Mouse (Mus musculus): ENCODE results near the gene Fam98a. TPM values are rescaled to one million over a fixed set of nuclear protein-coding genes. Genes with fewer than 3 reads are reported as not detected.

Gene Fam98a
- polyA plus RNA-seq, 1 experiment from 2014 or later = 17.6 TPM

GRCm38 (mm10) chr17:75526411-75526810 lies 25.3 kb downstream of the Fam98a start:
- WGBS = 75% methylated on average over 1 of the region's 1 CpGs
- H3K36me3 ChIP-seq (ENCODE audit: control insufficient read depth, insufficient read depth, low read length) = no peaks in the 10 kb centered on the region
- ATAC-seq = no peak

DNA sequence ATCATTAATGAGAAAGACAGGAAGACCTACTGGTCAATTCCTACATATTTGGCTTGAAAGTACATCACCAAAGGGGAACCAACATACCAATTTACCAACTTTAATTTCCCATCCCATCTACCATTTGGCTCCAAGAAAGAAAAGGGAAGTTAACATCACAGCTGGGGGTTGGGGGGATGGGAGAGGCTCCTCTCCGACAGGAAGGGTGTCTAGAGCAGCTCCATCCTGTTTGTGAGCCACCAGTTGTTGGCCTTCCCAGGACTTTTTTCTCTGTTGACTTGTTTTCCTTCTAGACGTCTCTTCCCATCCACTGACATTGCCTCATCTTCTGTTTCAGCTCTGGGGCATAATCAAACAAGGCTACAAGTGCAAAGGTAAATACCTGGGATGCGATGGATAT lies 27.9 kb downstream of the Fam98a start:
- ATAC-seq = no peak
- no peaks in the 10 kb centered on the region for H3K9me3 ChIP-seq (ENCODE audit: control insufficient read depth, low read length)
- H3K27ac ChIP-seq (ENCODE audit: low read length) = no peak overlapping the region
- WGBS = 57% methylated on average over 3 of the region's 3 CpGs
- no peak overlapping the region for H3K4me3 ChIP-seq (ENCODE audit: low read length)
- no peaks in the 10 kb centered on the region for H3K36me3 ChIP-seq (ENCODE audit: control insufficient read depth, insufficient read depth, low read length)
- no peaks in the 10 kb centered on the region for H3K4me1 ChIP-seq (ENCODE audit: control insufficient read depth, insufficient read depth, low read length)
- H3K27me3 ChIP-seq (replicated peaks; ENCODE audit: control insufficient read depth, insufficient read depth, low read length) = no peaks in the 10 kb centered on the region
- no peak overlapping the region for H3K4me2 ChIP-seq (ENCODE audit: low read depth, low read length)
- H3K9ac ChIP-seq (ENCODE audit: low read depth, low read length) = no peak overlapping the region

More at GRCm38 (mm10) chr17:75526411-75526810, 25.3 kb downstream of the Fam98a start:
- no peak overlapping the region for H3K27ac ChIP-seq (ENCODE audit: low read length)
- H3K4me1 ChIP-seq (ENCODE audit: control insufficient read depth, insufficient read depth, low read length) = no peaks in the 10 kb centered on the region
- H3K4me3 ChIP-seq (ENCODE audit: low read length) = no peak overlapping the region
- H3K9me3 ChIP-seq (ENCODE audit: control insufficient read depth, low read length) = no peaks in the 10 kb centered on the region
- no peak overlapping the region for H3K4me2 ChIP-seq (ENCODE audit: low read depth, low read length)
- H3K9ac ChIP-seq (ENCODE audit: low read depth, low read length) = no peak overlapping the region
- no peaks in the 10 kb centered on the region for H3K27me3 ChIP-seq (replicated peaks; ENCODE audit: control insufficient read depth, insufficient read depth, low read length)

GRCm38 (mm10) chr17:75522347-75523065 lies 29.2 kb downstream of the Fam98a start:
- Histone ChIP-seq H3K36me3 (ENCODE audit: control insufficient read depth, insufficient read depth, low read length) (no peaks in the 10 kb centered on the region), H3K4me2 (ENCODE audit: low read depth, low read length) (no peak overlapping the region), H3K27me3 (replicated peaks; ENCODE audit: control insufficient read depth, insufficient read depth, low read length) (no peaks in the 10 kb centered on the region), H3K4me1 (ENCODE audit: control insufficient read depth, insufficient read depth, low read length) (no peaks in the 10 kb centered on the region), H3K4me3 (ENCODE audit: low read length) (no peak overlapping the region), H3K9ac (ENCODE audit: low read depth, low read length) (no peak overlapping the region), H3K27ac (ENCODE audit: low read length) (no peak overlapping the region), H3K9me3 (ENCODE audit: control insufficient read depth, low read length) (no peaks in the 10 kb centered on the region)
- no peak for ATAC-seq
- WGBS = 17% methylated on average over 9 of the region's 9 CpGs

DNA sequence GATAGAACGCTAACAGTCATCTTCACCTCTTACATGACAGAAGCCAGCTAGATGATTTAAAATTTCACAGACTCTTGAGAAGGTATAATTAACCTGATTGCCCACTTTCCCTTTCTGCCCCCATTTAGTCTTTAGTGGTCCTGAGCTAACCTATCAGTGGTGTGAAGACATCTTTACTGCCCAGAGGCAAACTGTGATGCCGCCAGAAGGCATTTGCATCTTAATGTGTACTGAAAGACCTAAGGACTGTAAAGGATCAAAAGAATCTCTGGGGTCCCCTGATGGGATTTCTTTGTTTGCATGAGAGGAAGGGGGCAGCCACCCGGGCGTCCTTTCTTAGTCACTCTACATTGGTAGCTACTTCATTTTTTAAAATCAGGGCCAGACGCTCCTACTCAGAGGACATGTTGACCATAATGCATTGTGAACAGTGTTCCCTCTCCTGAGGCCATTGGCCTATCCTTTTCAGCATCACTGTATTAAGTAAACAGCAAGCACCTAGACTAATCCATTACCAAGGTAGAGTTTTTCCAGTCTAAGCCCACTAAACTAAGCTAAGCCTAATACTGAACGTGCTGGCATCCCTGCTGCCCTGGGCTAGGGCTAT lies 30.4 kb downstream of the Fam98a start:
- no peak overlapping the region for H3K4me2 ChIP-seq (ENCODE audit: low read depth, low read length)
- no peaks in the 10 kb centered on the region for H3K36me3 ChIP-seq (ENCODE audit: control insufficient read depth, insufficient read depth, low read length)
- 44% methylated on average over 6 of the region's 6 CpGs for WGBS
- no peak overlapping the region for H3K4me3 ChIP-seq (ENCODE audit: low read length)
- H3K4me1 ChIP-seq (ENCODE audit: control insufficient read depth, insufficient read depth, low read length) = no peaks in the 10 kb centered on the region
- no peak overlapping the region for H3K27ac ChIP-seq (ENCODE audit: low read length)
- H3K9ac ChIP-seq (ENCODE audit: low read depth, low read length) = no peak overlapping the region
- ATAC-seq = no peak
- H3K9me3 ChIP-seq (ENCODE audit: control insufficient read depth, low read length) = no peaks in the 10 kb centered on the region
- no peaks in the 10 kb centered on the region for H3K27me3 ChIP-seq (replicated peaks; ENCODE audit: control insufficient read depth, insufficient read depth, low read length)

DNA sequence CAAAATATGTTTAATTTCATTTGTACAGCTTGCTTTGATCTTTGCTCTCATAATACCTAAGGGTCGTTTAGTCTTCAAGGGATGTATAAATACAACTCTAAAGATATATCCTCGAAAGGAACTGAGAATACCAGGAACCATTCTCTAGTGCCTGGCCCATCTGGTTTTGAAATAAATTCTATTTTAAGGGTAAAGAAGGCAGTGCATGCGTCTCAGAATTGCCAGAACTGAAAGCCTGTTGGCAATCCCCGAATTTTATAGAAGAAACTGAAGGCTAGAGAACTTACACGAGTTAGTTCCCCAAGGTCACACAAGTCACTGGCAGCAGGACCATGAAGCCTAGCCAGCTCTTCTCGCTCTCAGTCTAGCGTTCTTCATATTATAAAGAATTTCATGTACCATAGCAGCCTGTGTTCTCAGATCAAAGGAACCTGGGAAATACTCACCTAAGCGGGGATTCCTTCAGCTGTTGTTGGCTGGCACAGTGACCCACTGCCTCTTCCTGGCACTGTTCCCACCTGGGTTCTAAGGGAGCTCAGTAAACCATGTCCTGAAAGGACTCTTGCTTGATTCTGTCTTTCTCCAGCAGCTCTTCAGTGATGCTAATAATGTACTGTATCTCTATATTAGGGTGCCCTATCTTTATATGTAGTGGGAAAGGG lies 32.4 kb downstream of the Fam98a start:
- 71% methylated on average over 8 of the region's 8 CpGs for WGBS
- no peak for ATAC-seq
- no peak overlapping the region for H3K4me3 ChIP-seq (ENCODE audit: low read length)
- H3K36me3 ChIP-seq (ENCODE audit: control insufficient read depth, insufficient read depth, low read length) = no peaks in the 10 kb centered on the region
- H3K9ac ChIP-seq (ENCODE audit: low read depth, low read length) = no peak overlapping the region
- no peaks in the 10 kb centered on the region for H3K9me3 ChIP-seq (ENCODE audit: control insufficient read depth, low read length)
- no peaks in the 10 kb centered on the region for H3K27me3 ChIP-seq (replicated peaks; ENCODE audit: control insufficient read depth, insufficient read depth, low read length)
- H3K4me2 ChIP-seq (ENCODE audit: low read depth, low read length) = no peak overlapping the region
- H3K27ac ChIP-seq (ENCODE audit: low read length) = no peak overlapping the region
- no peaks in the 10 kb centered on the region for H3K4me1 ChIP-seq (ENCODE audit: control insufficient read depth, insufficient read depth, low read length)

GRCm38 (mm10) chr17:75518181-75518901 lies 33.4 kb downstream of the Fam98a start:
- Histone ChIP-seq H3K4me1 (ENCODE audit: control insufficient read depth, insufficient read depth, low read length) (no peaks in the 10 kb centered on the region), H3K9ac (ENCODE audit: low read depth, low read length) (no peak overlapping the region), H3K36me3 (ENCODE audit: control insufficient read depth, insufficient read depth, low read length) (no peaks in the 10 kb centered on the region), H3K9me3 (ENCODE audit: control insufficient read depth, low read length) (no peaks in the 10 kb centered on the region), H3K27ac (ENCODE audit: low read length) (no peak overlapping the region), H3K4me3 (ENCODE audit: low read length) (no peak overlapping the region), H3K27me3 (replicated peaks; ENCODE audit: control insufficient read depth, insufficient read depth, low read length) (no peaks in the 10 kb centered on the region), H3K4me2 (ENCODE audit: low read depth, low read length) (no peak overlapping the region)
- ATAC-seq = no peak
- 67% methylated on average over 8 of the region's 8 CpGs for WGBS

GRCm38 (mm10) chr17:75516591-75516990 lies 35.2 kb downstream of the Fam98a start:
- Histone ChIP-seq H3K4me2 (ENCODE audit: low read depth, low read length) (no peak overlapping the region), H3K9me3 (ENCODE audit: control insufficient read depth, low read length) (no peaks in the 10 kb centered on the region), H3K36me3 (ENCODE audit: control insufficient read depth, insufficient read depth, low read length) (no peaks in the 10 kb centered on the region), H3K4me1 (ENCODE audit: control insufficient read depth, insufficient read depth, low read length) (no peaks in the 10 kb centered on the region), H3K27me3 (replicated peaks; ENCODE audit: control insufficient read depth, insufficient read depth, low read length) (no peaks in the 10 kb centered on the region), H3K9ac (ENCODE audit: low read depth, low read length) (no peak overlapping the region), H3K27ac (ENCODE audit: low read length) (no peak overlapping the region), H3K4me3 (ENCODE audit: low read length) (no peak overlapping the region)
- ATAC-seq = no peak
- 66% methylated on average over 4 of the region's 4 CpGs for WGBS

DNA sequence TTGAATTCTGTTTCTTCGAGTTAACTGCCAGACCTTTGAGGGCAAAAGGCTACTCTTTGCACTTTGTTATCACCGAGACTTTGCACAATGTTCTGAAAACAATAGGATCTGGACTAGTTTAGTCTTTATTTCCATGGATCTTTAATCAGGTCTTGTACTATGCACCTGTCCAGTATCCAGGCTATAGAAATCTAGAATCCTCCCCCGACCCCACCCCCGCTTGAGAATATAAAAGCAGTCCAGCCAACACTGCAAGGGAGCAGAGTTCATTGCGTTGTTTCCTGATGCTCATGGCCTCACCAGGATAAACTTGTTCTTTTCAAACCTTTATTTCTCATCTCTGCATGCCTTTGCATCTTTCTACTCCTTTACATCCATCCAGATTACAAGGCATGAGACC lies 42.5 kb downstream of the Fam98a start:
- no peaks in the 10 kb centered on the region for H3K27me3 ChIP-seq (replicated peaks; ENCODE audit: control insufficient read depth, insufficient read depth, low read length)
- no peak overlapping the region for H3K4me3 ChIP-seq (ENCODE audit: low read length)
- no peaks in the 10 kb centered on the region for H3K4me1 ChIP-seq (ENCODE audit: control insufficient read depth, insufficient read depth, low read length)
- no peaks in the 10 kb centered on the region for H3K9me3 ChIP-seq (ENCODE audit: control insufficient read depth, low read length)
- H3K36me3 ChIP-seq (ENCODE audit: control insufficient read depth, insufficient read depth, low read length) = no peaks in the 10 kb centered on the region
- no peak overlapping the region for H3K9ac ChIP-seq (ENCODE audit: low read depth, low read length)
- H3K27ac ChIP-seq (ENCODE audit: low read length) = no peak overlapping the region
- ATAC-seq = no peak
- no peak overlapping the region for H3K4me2 ChIP-seq (ENCODE audit: low read depth, low read length)
- 90% methylated on average over 5 of the region's 5 CpGs for WGBS
